Mouse (Mus musculus) hindbrain, embryonic 16.5 days (tissue): ENCODE results near the gene Med25. TPM values are rescaled to one million over a fixed set of nuclear protein-coding genes. Genes with fewer than 3 reads are reported as not detected.

Experiments used
- ATAC-seq: fragments of 200-750 bp; cut with Nextera tagmentation; 2 replicates; pipeline ENCODE4 v1.8.0; 2017; ENCODE audit warnings: moderate TSS enrichment, moderate library complexity
- H3K27ac ChIP-seq: fragments of 300-500 bp; sonication (generic); 2 replicates; pipeline ENCODE4 v1.5.1; 2014; ENCODE audit warnings: low read depth, mild to moderate bottlenecking, control low read depth, low read length, moderate library complexity
- H3K27me3 ChIP-seq: fragments of 300-500 bp; sonication (generic); replicated peaks from 2 replicates; pipeline ENCODE4 v1.6.1; 2014; ENCODE audit warnings: low read length; ENCODE audit not compliant: control insufficient read depth, insufficient read depth
- H3K36me3 ChIP-seq: fragments of 300-500 bp; sonication (generic); 2 replicates; pipeline ENCODE4 v1.6.1; 2014; ENCODE audit warnings: mild to moderate bottlenecking, low read length, moderate library complexity, mixed read lengths; ENCODE audit not compliant: control insufficient read depth, insufficient read depth
- H3K4me1 ChIP-seq: fragments of 300-500 bp; sonication (generic); 2 replicates; pipeline ENCODE4 v1.6.1; 2014; ENCODE audit warnings: low read depth, low read length; ENCODE audit not compliant: control insufficient read depth, insufficient read depth
- H3K4me2 ChIP-seq: fragments of 300-500 bp; sonication (generic); 2 replicates; pipeline ENCODE4 v1.6.1; 2014; ENCODE audit warnings: mild to moderate bottlenecking, low read length, control low read depth, moderate library complexity
- H3K4me3 ChIP-seq: fragments of 300-500 bp; sonication (generic); 2 replicates; pipeline ENCODE4 v1.5.1; 2014; ENCODE audit warnings: mild to moderate bottlenecking, low read length, control low read depth, moderate library complexity
- H3K9ac ChIP-seq: fragments of 300-500 bp; sonication (generic); 2 replicates; pipeline ENCODE4 v1.6.1; 2014; ENCODE audit warnings: low read depth, mild to moderate bottlenecking, control low read depth, low read length, moderate library complexity
- H3K9me3 ChIP-seq: fragments of 300-500 bp; sonication (generic); 2 replicates; pipeline ENCODE4 v1.6.1; 2014; ENCODE audit warnings: mild to moderate bottlenecking, low read length, moderate library complexity; ENCODE audit not compliant: control insufficient read depth
- WGBS: fragments of 180-500 bp; shearing (Covaris S2); extraction: QIAGEN DNeasy Blood & Tissue Kit; methylation state at CpG from one replicate; pipeline ENCODE4 v1.1.7; 2014; 5-methylcytosine and 5-hydroxymethylcytosine counted together
- polyA plus RNA-seq: library from polyadenylated mRNA; unstranded; fragments of >200 nt; fragmentation: Nextera tagmentation; extraction: Ambion mirVana; gene quantifications from 2 replicates; pipeline ENCODE4 v1.2.1, GENCODE M21; 2015

The Med25 gene
- polyA plus RNA-seq, 1 experiment from 2014 or later, result 136 TPM

DNA sequence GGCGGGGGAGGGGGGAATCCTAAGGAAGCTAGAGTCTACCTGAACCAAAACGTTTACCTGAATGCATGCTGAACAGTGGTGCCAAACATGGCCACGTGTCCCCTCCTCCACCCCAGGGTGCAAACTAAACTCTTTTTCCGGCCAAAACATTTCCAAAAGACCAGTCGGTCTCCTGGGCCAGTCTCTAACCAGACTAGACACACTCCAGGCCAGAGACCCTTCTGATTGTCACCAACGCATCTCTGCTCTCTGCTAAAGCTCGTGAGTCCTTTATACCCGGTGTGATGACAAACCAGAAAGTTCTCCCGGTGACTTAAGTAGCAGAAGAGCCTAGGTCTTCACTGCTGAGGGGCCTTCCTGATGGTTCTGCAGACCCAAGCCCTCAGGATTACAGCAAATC is 24.7 kb downstream of the Med25 start:
- 37% methylated on average over 9 of the region's 9 CpGs for WGBS
- no peaks in the 10 kb centered on the region for H3K27me3 ChIP-seq
- peak overlapping the region; percentile 94 for H3K4me2 ChIP-seq
- no peak overlapping the region; the same call in 1 of the 2 replicates for H3K27ac ChIP-seq
- peak overlapping the region; percentile 89 for H3K9ac ChIP-seq
- peak overlapping the region; percentile 71 for H3K4me3 ChIP-seq
- no peaks in the 10 kb centered on the region for H3K9me3 ChIP-seq
- peaks cover 45% of the 10 kb centered on the region for H3K4me1 ChIP-seq
- peaks cover 24% of the 10 kb centered on the region for H3K36me3 ChIP-seq
- ATAC-seq, result no peak

GRCm38 (mm10) chr7:44867010-44867702 is 25.4 kb downstream of the Med25 start:
- 66% methylated on average over 19 of the region's 19 CpGs for WGBS
- peak overlapping the region; percentile 89 for H3K9ac ChIP-seq
- no peaks in the 10 kb centered on the region for H3K9me3 ChIP-seq
- peak overlapping the region; percentile 94 for H3K4me2 ChIP-seq
- peak overlapping the region; percentile 57 for H3K27ac ChIP-seq
- ATAC-seq, result no peak
- no peaks in the 10 kb centered on the region for H3K27me3 ChIP-seq
- H3K4me1 ChIP-seq, result peaks cover 45% of the 10 kb centered on the region
- peaks cover 31% of the 10 kb centered on the region for H3K36me3 ChIP-seq
- peak overlapping the region; percentile 71 for H3K4me3 ChIP-seq

- ATAC-seq, result no peak
- H3K36me3 ChIP-seq, result peaks cover 35% of the 10 kb centered on the region
- peaks cover 45% of the 10 kb centered on the region for H3K4me1 ChIP-seq
Measured at GRCm38 (mm10) chr7:44866276-44867009, 26.1 kb downstream of the Med25 start.

GRCm38 (mm10) chr7:44864595-44865542 is 27.6 kb downstream of the Med25 start:
- Histone ChIP-seq H3K4me2 (no peak overlapping the region), H3K27me3 (no peaks in the 10 kb centered on the region), H3K4me3 (no peak overlapping the region), H3K36me3 (peaks cover 36% of the 10 kb centered on the region), H3K27ac (peak overlapping the region; percentile 20; the same call in 1 of the 2 replicates), H3K9me3 (no peaks in the 10 kb centered on the region), H3K4me1 (peaks cover 46% of the 10 kb centered on the region), H3K9ac (peak overlapping the region; percentile 3; the same call in 1 of the 2 replicates)
- no peak for ATAC-seq
- 78% methylated on average over 23 of the region's 24 CpGs for WGBS

More at GRCm38 (mm10) chr7:44866276-44867009, 26.1 kb downstream of the Med25 start:
- Histone ChIP-seq H3K4me2 (peak overlapping the region; percentile 94), H3K4me3 (peak overlapping the region; percentile 11), H3K9me3 (no peaks in the 10 kb centered on the region), H3K27ac (peak overlapping the region; percentile 57), H3K9ac (peak overlapping the region; percentile 89), H3K27me3 (no peaks in the 10 kb centered on the region)
- 42% methylated on average over 15 of the region's 15 CpGs for WGBS

GRCm38 (mm10) chr7:44863982-44864494 is 28.5 kb downstream of the Med25 start:
- Histone ChIP-seq H3K4me3 (no peak overlapping the region), H3K4me2 (no peak overlapping the region), H3K9ac (no peak overlapping the region; the same call in 1 of the 2 replicates), H3K9me3 (no peaks in the 10 kb centered on the region), H3K4me1 (peaks cover 46% of the 10 kb centered on the region), H3K27me3 (no peaks in the 10 kb centered on the region), H3K27ac (no peak overlapping the region), H3K36me3 (peaks cover 36% of the 10 kb centered on the region)
- no peak for ATAC-seq
- WGBS, result 85% methylated on average over 11 of the region's 11 CpGs

DNA sequence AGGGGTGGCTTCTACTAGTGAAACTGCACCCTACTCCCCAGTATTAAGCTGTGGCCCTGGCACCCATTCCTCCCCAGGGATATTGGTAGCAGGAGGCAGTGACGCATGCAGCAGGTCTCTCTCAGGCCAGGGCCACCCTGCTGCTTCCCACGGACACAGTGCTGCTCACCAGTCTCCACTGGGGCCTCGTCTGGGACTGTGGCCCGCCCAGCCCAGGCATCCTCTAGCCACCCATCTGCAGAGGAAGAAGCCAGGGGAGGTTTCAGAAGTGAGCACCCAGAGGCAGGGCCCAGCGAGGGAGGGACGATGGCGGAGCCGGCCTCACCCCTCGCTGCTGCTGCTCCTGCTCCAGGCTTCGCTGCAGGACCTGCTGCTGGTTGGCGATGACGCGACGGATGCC is 29.3 kb downstream of the Med25 start:
- Histone ChIP-seq H3K4me2 (no peak overlapping the region), H3K27ac (no peak overlapping the region), H3K9ac (no peak overlapping the region), H3K36me3 (peaks cover 36% of the 10 kb centered on the region), H3K4me3 (no peak overlapping the region), H3K9me3 (no peaks in the 10 kb centered on the region), H3K4me1 (peaks cover 47% of the 10 kb centered on the region), H3K27me3 (no peaks in the 10 kb centered on the region)
- 88% methylated on average over 14 of the region's 14 CpGs for WGBS
- no peak for ATAC-seq

GRCm38 (mm10) chr7:44862434-44862833 is 30.1 kb downstream of the Med25 start:
- no peak for ATAC-seq
- no peak overlapping the region for H3K4me2 ChIP-seq
- H3K4me1 ChIP-seq, result peaks cover 44% of the 10 kb centered on the region
- WGBS, result 89% methylated on average over 8 of the region's 8 CpGs
- no peak overlapping the region for H3K4me3 ChIP-seq
- H3K27ac ChIP-seq, result no peak overlapping the region
- H3K27me3 ChIP-seq, result no peaks in the 10 kb centered on the region
- H3K36me3 ChIP-seq, result peaks cover 36% of the 10 kb centered on the region
- H3K9ac ChIP-seq, result no peak overlapping the region
- no peaks in the 10 kb centered on the region for H3K9me3 ChIP-seq

GRCm38 (mm10) chr7:44861429-44861816 is 31.1 kb downstream of the Med25 start:
- H3K9ac ChIP-seq, result no peak overlapping the region
- no peak for ATAC-seq
- no peaks in the 10 kb centered on the region for H3K27me3 ChIP-seq
- H3K36me3 ChIP-seq, result peaks cover 36% of the 10 kb centered on the region
- peaks cover 37% of the 10 kb centered on the region for H3K4me1 ChIP-seq
- no peaks in the 10 kb centered on the region for H3K9me3 ChIP-seq
- H3K4me2 ChIP-seq, result no peak overlapping the region
- no peak overlapping the region for H3K27ac ChIP-seq
- WGBS, result 78% methylated on average over 14 of the region's 14 CpGs
- no peak overlapping the region for H3K4me3 ChIP-seq
